Mouse (Mus musculus): Measurements from ENCODE around the gene Ptdss2.

GRCm38 (mm10) chr7:141164850-141165249 lies 42.7 kb downstream of the Ptdss2 start:
- no peak for TF ChIP-seq CTCF (IDR thresholded peaks at IDR 0.05; ENCODE audit: low read depth)
- TF ChIP-seq EP300 (IDR thresholded peaks at IDR 0.05; ENCODE audit: low read depth) = no peak
